Mouse (Mus musculus): Measurements from ENCODE around the gene Eomes.

- no peak for TF ChIP-seq EP300 (IDR thresholded peaks at IDR 0.05; ENCODE audit: low read depth)
- TF ChIP-seq CTCF (IDR thresholded peaks at IDR 0.05; ENCODE audit: low read depth): no peak
Observed at GRCm38 (mm10) chr9:118527056-118527455, 49.0 kb downstream of the Eomes start.

Data from liver, postnatal 0 days (tissue).